Mouse (Mus musculus) thymus, postnatal 14 days (tissue): ENCODE data around the gene Neu3.
A peak's percentile ranks its signal among the peaks of the same experiment; 100 is the strongest.

Experiments used
- DNase-seq: peaks from one replicate; pipeline ENCODE4 v3.0.0; 2021

The Neu3 gene

DNA sequence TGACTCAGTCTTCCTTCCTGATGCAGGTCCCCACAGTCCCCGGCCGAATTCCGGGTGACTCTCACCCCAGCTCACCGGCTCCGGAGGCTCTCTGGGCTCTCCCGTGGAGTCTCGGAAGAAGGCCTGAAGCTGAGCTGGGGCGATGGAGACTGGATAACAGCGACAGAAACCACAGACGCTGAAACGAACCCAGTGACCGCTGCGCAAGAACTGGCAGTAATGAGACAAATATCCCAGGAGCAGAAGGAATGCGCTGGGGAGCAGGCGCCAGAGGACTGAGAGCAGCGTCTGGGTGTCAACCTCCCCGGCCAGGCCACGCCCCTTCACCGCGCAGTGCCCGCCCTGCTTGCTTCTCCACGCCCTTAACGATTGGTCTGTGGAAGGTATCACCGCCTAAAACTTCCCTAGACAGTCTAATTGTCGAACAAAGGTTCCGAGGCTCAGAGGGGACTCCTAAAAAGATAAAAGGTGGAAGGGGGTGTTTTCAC, at the start of gene Neu3:
Neu3 (minus strand) TSS at position 335 of the 488 bp plus-strand sequence.
- peak; percentile 98 for DNase-seq

DNA sequence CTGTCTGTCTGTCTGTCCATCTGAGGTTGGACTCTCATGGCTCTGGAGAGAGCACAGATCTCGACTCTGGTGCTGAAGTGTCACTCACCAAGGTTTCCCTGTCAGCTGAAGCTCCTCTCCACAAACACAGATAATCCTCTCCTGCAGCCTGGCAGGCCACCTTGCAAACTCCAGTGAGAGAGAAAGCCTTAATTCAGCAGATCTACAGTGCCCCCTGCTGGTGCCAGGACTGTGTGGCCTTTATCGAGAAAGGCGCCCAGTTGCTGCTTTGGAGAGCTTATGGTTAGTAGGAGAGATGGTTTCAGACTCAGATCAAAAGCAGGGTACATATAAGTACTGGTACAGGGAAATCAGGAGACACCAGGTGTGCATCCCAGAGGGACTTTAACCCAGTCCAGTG, 48.1 kb upstream of the Neu3 start:
- peak; percentile 92 for DNase-seq

DNA sequence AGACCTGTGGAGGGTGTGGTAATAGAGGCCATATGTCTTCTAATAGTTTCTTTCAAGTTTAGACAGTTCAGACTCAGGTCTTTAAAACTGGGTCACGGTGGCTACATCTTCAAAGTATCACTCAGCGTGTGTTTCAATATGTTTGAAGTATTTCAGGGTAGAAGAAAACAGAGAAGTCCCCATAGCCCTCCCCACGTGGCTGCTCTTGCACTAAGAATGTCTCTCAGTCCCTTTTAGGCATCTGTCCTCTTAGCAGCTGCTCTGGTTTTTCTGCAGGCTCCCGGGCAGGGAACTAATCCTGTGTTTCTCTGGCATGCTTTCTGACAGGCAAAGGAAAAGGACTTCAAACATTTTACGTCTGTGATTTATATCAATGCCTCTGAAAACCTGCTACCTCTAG, 47.7 kb upstream of the Neu3 start:
- peak; percentile 54 for DNase-seq

DNA sequence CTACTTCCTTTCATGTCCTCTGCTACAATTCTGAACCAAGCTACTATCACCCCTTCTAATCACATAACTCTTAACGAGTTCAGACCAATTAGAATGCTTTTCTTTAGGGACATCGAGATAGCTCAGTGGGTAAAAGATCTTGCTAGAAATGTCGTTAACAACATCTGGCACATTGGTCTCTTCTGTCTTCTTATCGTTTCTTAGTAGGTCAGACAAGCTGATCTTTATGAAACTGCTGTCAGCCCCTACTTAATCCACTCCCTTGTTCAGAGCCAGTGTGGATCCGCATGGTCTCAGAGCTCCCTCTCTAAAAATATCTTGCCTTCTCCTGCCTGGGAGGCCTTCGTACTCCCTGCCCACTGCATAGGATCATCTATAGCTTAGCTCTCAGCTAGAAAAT, 45.7 kb upstream of the Neu3 start:
- DNase-seq: no peak

DNA sequence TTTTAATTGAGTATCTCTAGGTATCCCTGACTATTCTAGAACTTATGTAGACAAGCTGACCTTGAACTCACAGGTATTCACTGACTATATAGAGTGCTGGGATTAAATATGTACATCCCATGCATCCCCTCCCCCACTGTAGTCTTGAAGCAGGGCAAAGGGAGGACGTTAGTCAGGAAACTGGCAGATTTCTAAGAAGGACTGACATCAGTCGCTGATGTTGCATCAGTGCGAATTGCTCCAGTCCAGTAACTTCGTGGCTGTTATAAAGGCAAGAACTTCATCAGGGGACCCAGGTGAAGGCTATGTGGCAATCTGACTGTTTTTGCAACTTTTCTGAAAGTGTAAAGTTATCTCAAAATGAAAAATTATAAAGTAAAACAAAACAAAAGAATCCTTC, 41.1 kb upstream of the Neu3 start:
- no peak for DNase-seq

DNA sequence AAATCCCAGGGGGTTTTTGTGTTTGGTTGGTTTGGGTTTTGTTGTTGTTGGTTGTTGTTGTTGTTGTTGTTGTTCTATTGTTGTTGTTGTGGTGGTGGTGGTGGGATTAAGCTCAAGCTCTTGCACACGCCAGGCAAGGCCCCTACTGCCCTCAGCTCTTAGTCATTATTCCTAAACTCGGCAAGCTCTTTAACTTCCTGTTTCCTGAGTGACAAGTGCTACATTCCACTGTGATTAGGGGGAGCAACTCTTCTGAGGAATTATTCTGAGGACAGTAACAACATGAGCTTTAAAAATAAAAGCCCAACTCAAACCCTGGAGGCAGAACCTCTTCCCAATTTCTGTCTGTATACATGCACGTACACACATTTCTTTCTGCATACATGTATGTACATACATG, 37.0 kb upstream of the Neu3 start:
- DNase-seq: no peak

DNA sequence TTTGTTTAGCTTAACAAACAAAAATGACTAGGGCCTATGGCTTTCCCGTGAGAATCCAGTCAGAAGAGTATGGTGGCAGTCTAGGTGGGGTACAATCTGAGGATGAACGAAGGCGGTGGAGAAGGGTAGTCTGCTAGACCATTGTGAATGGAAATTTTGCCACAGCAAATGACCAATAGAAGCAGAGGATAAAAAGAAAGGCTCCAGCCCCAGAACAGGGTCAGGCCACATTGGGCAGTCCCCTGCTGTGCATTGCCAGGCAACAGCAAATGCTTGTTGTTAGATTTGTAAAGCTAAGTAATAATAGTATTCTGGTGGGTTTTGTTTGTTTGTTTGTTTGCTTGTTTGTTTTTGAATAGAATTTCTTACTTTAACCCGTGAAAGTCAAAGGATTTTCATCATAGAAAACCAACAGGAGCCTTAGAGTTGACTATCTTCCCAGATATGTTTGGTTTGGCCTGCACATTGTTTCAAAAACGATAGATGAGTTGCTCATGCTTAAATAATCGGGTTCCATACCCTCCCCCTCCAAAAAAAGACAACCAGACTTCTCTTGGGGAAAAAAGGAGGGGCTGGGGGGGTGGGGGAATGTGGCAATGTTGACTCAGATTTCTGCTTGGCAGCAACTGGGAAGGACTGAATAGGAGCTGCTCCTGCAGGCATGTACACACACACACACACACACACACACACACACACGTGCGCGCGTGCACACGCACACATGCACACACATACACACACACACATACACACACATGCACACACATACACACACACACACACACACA, 36.2 kb upstream of the Neu3 start:
- DNase-seq: no peak

DNA sequence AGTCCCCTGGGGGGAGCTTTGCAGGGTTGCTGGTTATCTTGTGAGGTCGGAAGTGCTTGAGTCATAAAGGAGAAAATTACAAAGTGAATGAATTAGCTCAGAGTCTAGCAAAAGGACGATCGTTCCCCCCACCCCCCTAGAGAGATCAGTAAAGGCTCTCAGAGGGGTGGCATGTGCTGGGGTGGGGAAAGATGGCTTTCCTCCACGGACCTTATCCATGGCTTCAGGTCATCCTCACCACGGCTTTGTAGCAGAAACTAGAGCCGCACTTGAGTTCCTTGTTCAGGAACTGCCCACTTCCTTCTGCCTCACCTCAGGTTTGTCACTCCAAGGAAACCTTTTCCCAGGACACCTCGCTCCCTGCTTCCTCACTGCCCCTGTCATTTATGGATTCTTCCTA, 35.1 kb upstream of the Neu3 start, which contains the start of gene Spcs2:
Spcs2 (minus strand) TSS at position 101 of the 400 bp plus-strand sequence.
- no peak for DNase-seq

DNA sequence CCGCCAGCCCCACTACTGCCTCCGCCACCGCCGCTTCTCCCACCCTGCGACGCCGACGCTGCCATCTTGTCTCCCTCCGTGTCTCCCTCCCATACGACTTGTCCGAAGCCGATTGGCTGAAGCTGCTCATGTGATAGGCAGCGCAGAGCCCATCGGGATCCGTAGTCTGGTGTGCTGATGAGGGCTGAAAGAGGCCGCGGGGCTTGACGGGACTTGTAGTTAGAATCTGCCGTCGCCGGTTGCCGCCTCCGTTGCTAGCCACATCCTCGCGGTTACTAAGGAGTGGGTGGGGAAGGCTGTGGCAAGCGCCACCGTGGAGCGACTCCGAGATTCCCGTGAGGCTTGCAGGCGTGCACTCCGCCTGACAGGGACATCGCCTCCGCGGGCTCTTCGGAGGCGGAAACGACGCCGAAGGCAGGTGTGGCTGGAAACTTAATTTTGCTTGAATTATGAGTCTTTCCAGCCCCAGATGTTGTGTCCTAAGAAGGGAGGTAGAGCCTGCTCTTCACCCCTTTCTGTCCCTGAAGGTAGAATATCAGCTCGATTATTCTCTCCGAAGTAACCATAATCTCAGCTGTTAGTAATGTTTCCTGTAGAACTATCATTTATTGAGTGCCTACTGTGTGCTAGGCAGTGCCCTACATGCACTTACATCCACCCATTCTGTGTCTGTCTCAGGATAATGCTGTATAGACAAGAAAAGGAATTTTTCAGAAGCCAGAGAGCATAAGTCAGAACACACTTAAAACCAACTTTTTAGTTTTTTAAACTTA, 30.8 kb upstream of the Neu3 start, which contains the start of gene Xrra1:
Xrra1 (plus strand) TSS at position 304 of the 773 bp plus-strand sequence.
- peak; percentile 95 for DNase-seq

DNA sequence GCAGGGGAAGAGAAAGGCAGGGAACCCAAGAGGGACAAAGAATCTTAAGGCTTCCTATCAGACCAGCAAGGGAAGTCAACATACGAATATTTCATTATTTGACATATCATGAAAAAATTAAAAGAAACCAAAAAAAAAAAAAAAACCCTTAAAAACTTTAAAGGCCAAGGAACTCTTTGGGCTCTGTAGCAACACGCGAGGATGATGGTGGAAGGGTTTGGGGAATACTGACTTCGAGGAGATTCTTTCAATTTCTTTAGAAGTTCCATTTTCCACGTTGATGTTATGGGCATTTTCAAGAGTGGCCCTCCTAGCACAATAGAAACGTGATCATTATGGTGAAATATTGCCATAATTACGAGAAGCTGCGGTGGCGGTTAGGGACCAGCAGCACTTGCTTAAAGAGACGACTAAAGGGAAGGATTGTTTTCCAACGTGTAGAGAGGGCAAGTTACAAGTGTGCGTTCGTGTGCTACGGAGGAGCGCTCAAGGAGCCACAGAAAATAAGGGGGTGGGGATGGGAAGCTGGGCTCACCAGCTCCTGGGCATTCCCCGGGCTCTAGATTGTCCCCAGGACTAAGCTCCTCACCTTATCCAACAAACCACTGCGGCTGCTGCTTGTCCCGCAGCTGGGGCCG, 30.1 kb upstream of the Neu3 start:
- DNase-seq: no peak

DNA sequence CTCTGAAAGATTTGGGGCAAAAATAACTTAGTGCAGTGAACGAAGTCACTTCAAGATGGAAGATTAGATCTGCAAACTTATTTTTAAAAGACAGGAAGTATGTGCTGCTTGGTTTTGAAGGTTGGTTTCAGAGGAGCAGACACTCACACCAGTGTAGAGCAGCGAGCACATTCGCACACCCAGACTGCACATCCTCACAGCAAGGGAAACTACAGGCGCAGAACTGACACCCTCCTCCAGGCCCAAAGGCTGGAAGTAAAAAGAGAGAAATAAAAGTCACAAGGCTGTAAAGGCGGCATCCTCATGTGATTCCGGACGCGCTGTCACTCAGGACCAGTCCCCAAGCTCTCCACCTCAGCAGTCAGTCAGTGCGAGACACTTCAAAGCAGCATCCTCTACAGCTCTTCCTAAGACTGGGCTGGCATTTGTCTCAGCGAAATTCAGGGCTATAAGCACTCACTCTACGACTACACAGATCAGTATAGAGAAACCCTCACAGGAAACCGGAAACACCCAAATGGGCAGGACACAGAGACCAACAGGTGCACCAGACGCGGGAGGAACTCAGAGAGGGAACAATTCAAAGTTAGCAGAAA, 28.1 kb upstream of the Neu3 start:
- DNase-seq: peak; percentile 68

DNA sequence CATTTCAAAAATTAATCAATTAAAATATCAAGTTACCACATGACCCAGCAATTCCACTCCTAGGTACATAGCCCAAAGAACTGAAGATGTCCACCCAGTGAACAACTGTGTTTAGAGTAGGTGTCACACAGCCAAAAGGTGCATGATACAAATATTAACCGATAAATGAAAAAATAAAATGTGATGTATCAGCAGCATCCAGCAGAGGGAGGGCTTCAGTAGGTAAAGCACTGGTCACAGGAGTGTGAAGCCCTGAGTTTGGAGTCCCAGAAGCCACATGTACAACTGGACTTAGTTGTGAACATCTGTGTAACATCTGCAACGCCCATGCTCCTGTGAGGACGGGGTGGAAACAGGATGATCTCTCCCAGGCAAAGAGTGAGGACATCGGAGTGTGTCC, 26.1 kb upstream of the Neu3 start:
- no peak for DNase-seq

DNA sequence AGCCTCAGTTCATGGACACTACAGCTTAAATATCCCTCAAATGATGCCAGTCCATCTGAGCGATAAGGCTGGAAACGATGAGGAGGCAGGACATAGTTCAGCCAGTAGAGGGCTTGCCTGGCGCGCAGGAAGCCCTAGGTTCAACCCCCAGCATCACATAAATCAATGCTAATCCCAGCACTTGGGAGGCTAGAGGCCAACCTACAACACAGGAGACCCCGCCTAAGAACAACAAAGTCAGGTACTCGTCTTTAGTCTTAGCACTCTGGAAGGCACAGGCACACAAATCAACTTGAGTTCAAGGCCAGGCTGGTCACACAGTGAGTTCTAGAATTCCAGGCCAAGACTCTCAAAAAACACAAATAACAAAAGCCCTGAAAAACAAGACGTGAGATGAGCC, 25.1 kb upstream of the Neu3 start:
- no peak for DNase-seq

DNA sequence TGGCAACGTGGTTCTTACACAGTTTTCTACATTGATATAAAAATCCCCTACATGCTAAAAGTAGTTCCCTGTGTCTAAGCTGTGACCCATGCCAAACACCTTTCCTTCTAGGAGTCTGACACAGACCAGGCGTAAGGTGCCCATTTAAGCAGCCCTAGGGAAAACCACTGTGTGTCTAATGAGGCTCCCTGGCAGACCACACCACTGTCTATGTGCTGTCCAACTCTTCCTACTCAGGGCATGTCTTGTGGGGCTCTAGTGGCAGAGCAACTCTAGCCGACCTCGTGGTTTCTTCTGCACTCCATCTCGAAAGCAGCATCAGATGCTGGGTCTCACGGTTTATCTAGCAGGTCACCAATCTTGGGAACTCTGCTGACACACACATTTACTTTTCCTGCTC, 23.4 kb upstream of the Neu3 start:
- DNase-seq: no peak

DNA sequence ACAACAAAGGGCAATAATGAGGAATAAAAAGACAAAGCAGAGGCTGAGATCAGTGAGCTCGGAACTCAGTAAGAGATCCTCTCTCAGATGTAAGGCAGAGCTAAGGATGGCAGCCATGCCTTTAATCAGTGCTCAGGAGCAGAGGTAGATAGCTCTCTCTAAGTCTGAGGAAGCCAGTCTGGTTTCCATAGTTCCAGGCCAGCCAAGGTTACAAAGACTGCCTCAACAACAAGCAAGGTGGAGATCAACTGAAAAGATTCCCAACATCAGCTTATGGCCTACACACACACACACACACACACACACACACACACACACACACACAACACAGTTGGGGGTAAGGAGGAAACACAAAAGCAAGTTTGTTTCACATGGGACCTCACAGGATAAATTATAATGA, 22.9 kb upstream of the Neu3 start:
- no peak for DNase-seq

DNA sequence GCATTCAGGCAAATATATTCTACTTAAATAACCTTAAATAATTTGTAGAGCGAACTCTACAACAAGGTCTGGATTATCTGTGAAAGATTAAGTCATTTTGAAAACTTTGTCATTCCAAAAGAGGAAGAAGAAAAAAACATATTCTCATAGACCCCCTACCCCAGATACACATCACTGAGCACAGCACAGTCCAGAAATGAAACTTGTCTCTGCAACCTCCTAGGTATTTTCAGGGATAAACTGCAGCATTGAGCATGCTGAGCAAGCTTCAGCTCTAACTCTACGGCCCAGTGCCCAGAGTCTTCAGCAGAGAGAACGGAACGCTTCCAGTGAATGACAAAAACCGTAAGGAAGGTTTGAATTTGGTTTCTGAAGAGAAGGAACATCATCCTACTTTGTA, 22.3 kb upstream of the Neu3 start:
- DNase-seq: no peak

DNA sequence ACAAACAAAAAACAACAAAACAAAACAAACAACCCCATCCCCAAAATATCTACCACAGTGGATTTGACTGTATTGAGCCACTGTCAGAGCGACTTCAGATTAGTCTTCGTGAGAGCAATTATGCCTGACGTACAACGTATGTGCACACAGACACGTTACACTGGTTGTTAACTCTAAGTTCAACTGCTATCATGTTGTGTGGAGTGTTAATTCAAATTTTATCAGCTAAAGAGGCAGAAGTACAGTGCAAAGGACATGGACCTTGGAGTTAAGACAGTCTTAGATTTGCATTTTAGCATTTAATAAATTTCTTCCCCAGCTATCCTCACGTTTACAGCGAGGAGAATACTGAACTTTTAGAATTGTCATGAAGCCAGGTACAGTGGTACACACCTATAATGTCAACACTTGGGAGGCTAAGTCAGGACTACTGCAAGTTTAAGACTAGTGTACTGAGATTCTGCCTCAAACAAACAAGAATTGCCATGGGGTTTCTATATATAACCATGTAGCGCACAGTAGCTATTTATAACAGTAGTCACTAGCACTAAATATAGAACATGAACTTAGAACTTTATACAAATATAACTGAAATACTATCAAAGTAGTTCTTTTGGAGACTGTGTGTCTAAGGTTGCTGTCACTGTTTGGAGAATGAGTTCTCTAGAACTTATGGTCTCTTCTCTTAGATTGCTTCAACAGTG, 17.5 kb upstream of the Neu3 start:
- no peak for DNase-seq

DNA sequence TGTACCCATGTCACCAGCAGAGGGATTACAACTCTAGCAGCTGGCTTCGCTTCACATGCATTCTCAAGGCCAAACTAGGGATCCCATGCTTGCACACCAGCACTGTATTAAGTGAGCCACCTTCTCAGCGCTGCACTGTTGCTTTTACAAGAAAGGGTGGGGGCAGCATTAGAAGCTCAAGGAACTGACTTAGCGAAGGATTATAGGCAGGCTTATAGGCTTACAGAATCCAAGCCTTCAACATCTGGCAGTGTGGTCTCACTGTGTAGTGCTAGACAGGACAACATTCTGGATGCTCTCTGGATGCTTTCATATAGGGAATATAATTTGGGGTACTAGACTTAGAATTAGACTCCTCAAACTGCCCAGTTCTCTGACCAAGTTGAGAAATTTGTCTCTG, 10.0 kb upstream of the Neu3 start:
- DNase-seq: no peak

DNA sequence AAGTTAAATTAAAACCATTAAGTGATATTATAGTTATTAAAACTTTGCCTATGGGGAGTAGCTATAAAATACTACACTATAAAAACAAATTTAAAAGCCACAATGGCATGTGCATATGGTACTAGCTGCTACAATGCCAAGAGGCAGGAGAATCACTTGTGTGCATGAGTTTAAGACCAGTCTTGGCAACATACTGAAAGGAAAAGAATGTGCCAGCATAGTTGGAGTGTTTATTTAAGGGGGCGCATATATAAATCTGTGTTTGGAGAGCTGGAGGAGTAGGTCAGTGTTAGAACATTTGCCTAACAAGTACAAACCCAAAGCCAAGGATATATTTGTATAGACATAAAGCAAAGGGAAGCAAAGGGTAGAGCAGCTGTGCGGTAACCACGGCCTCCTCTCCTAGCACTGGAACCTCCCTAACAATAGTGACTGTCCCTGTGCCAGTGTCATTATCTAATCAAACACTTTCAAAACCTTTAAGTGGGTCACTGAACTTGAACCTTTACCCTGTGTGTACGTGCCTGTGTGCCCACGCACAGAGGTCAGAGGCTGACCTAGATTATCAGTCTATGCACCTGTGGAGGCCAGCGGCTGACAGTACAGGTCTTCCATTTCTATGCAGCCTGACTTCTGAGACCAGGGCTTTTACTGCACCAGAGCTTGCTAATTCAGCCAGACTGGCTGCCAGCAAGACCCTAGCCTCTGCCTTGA, 9.3 kb upstream of the Neu3 start:
- DNase-seq: no peak

DNA sequence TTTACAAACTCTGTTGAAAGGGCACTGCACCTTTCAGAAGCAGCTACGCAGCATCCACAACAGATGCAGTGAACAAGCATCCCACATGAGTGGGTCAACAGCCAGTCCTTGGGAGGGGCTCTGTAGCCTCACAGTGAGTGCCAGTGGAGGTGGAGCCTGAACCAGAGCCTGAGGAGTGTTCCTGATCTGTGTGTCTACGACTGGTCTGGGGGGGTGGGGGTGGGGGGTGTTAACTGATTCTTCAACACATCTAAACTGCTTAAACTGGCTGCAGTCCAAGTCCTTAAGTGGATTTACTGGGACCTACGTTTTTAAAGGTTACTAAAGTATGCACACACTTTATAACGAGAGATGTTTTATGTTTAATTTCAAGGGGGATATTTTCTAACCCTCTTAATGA, 8.6 kb upstream of the Neu3 start:
- no peak for DNase-seq

DNA sequence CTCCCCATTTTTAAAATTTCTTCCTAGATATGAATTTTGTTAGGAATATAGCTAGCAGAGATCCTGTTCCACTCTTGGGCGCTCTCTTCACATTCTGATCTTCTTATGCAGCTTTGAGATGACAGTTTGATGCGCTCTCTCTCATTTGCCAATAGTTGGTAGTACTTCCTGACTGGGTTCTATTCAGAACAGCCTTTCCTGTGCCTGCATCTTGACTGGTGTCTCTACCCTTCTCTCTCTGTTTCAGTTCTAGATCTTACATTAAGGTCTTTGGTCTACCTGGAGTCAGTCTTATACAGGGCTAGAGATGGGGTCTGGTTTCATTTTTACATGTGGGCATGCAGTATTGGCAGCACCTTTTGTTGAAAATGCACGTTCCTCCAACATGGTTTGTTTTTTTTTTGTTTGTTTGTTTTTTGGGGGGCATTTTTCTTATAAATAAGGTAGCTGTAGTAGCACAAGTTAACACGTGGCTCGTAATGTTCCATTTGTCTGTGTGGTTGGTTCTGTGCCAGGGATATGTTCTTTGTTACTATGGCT, 6.2 kb upstream of the Neu3 start:
- DNase-seq: no peak

DNA sequence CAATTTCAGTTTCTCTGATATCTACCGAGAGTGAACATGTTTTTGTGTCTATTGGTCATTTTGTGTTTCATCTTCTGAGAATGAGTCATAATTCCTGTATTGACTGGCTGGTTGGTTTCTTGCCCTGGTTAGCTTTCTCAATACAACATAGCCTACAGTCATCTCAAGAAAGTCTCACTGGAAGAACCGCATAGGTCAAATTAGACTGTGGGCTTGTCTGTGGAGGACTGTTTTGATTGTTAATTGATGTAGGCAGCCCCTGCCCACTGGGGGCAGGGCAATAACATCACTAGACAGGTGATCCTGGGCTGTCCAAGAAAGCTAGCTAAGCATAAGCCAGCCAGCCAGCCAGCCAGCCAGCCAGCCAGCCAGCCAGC, 5.6 kb upstream of the Neu3 start:
- DNase-seq: no peak
